Mouse (Mus musculus) cerebellum, adult (tissue): ENCODE data around the gene Zfpm1.

ENCODE experiments used
- ATAC-seq: cut with Nextera tagmentation; 2 replicates; pipeline ENCODE4 v1.9.2; 2017; ENCODE audit warnings: mild to moderate bottlenecking, moderate library complexity, mixed read lengths; ENCODE audit not compliant: insufficient number of reproducible peaks, low FRiP score, low TSS enrichment

Gene Zfpm1

GRCm38 (mm10) chr8:122273826-122274225 lies 8.1 kb upstream of the Zfpm1 start:
- ATAC-seq, result no peak

- ATAC-seq, result no peak
Observed at GRCm38 (mm10) chr8:122274651-122275391, 7.1 kb upstream of the Zfpm1 start.

- ATAC-seq, result no peak
Observed at GRCm38 (mm10) chr8:122276308-122276707, 5.6 kb upstream of the Zfpm1 start.

- ATAC-seq, result no peak
Observed at GRCm38 (mm10) chr8:122277204-122277995, 4.5 kb upstream of the Zfpm1 start.

- no peak for ATAC-seq
Observed at GRCm38 (mm10) chr8:122280156-122280555, 1.8 kb upstream of the Zfpm1 start.

GRCm38 (mm10) chr8:122280588-122281316 lies 1.2 kb upstream of the Zfpm1 start:
- peak; percentile 7; the same call in 1 of the 2 replicates for ATAC-seq

- peak; percentile 76 for ATAC-seq
Observed at GRCm38 (mm10) chr8:122281317-122282034, 465 bp upstream of the Zfpm1 start.

- no peak for ATAC-seq
Observed at GRCm38 (mm10) chr8:122282501-122283355, 787 bp downstream of the Zfpm1 start.

- no peak for ATAC-seq
Observed at GRCm38 (mm10) chr8:122283356-122284202, 1.6 kb downstream of the Zfpm1 start.

GRCm38 (mm10) chr8:122284203-122284658 lies 2.3 kb downstream of the Zfpm1 start:
- no peak for ATAC-seq

GRCm38 (mm10) chr8:122284659-122285261 lies 2.8 kb downstream of the Zfpm1 start:
- ATAC-seq, result no peak

GRCm38 (mm10) chr8:122285727-122286126 lies 3.8 kb downstream of the Zfpm1 start:
- no peak for ATAC-seq

GRCm38 (mm10) chr8:122286899-122287298 lies 5.0 kb downstream of the Zfpm1 start:
- ATAC-seq, result no peak

- no peak for ATAC-seq
Observed at GRCm38 (mm10) chr8:122287742-122288141, 5.8 kb downstream of the Zfpm1 start.

- ATAC-seq, result no peak
Observed at GRCm38 (mm10) chr8:122288344-122288743, 6.4 kb downstream of the Zfpm1 start.

- ATAC-seq, result no peak
Observed at GRCm38 (mm10) chr8:122291075-122291474, 9.1 kb downstream of the Zfpm1 start.

GRCm38 (mm10) chr8:122291549-122291948 lies 9.6 kb downstream of the Zfpm1 start:
- ATAC-seq, result no peak

- ATAC-seq, result no peak
Observed at GRCm38 (mm10) chr8:122293484-122293883, 11.5 kb downstream of the Zfpm1 start.
